Mouse (Mus musculus): ENCODE data around the gene Xrra1. TPM values are rescaled to one million over a fixed set of nuclear protein-coding genes. Genes with fewer than 3 reads are reported as not detected.

The Xrra1 gene
- total and polyA plus RNA-seq, 2 experiments from 2014 or later: 2.1 to 2.4 TPM

DNA sequence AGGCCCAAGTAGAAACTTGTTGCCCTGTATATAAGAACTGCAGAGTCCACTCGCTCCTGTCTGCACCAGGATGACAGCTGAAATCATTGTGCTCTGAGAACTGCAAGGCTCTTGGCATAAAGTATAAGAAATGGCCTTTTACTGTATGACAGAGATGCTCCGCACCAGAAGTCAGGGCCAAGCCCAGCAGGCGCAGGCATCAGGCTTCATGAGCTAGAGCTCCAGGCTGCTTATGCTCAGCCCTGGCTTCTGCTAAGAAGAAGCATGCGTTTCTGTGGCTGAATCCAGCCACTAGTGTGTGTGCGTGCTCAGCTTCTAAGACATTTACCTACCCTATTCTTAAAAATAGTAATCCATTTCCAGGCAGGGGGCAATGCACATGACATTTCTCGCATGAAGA is 35.6 kb downstream of the Xrra1 start:
- Histone ChIP-seq H3K27ac (ENCODE audit: low read depth, low read length) (no peak overlapping the region), H3K4me1 (ENCODE audit: insufficient read depth, low read length) (peaks cover 8% of the 10 kb centered on the region; the same call in 1 of the 2 replicates), H3K4me3 (ENCODE audit: low read depth, low read length) (no peak overlapping the region), H3K4me2 (ENCODE audit: low read depth, low read length, poor library complexity, severe bottlenecking) (no peak overlapping the region), H3K9me3 (ENCODE audit: low read length) (no peaks in the 10 kb centered on the region), H3K27me3 (ENCODE audit: insufficient read depth, low read length) (no peaks in the 10 kb centered on the region), H3K9ac (replicated peaks; ENCODE audit: low read length, poor library complexity, severe bottlenecking) (0 out of 2 replicates have a peak overlapping the region, but pooled peaks have one; percentile 4), H3K36me3 (ENCODE audit: insufficient read depth, low read length) (no peaks in the 10 kb centered on the region)
- 57% methylated on average over 6 of the region's 6 CpGs for WGBS
- ATAC-seq (ENCODE audit: low FRiP score) (no peak), DNase-seq (ENCODE audit: low spot score) (peak; percentile 45)
- no peak for TF ChIP-seq CTCF (IDR thresholded peaks at IDR 0.05)

GRCm38 (mm10) chr7:99896905-99897304 is 38.0 kb downstream of the Xrra1 start:
- ATAC-seq (ENCODE audit: low FRiP score) (0 out of 2 replicates have a peak, but pooled peaks have one; percentile 14), DNase-seq (ENCODE audit: low spot score) (no peak)
- Histone ChIP-seq H3K4me2 (ENCODE audit: low read depth, low read length, poor library complexity, severe bottlenecking) (no peak overlapping the region), H3K36me3 (ENCODE audit: insufficient read depth, low read length) (no peaks in the 10 kb centered on the region), H3K4me1 (ENCODE audit: insufficient read depth, low read length) (peaks cover 8% of the 10 kb centered on the region; the same call in 1 of the 2 replicates), H3K9me3 (ENCODE audit: low read length) (no peaks in the 10 kb centered on the region), H3K9ac (replicated peaks; ENCODE audit: low read length, poor library complexity, severe bottlenecking) (no peak overlapping the region), H3K27me3 (ENCODE audit: insufficient read depth, low read length) (no peaks in the 10 kb centered on the region), H3K27ac (ENCODE audit: low read depth, low read length) (no peak overlapping the region), H3K4me3 (ENCODE audit: low read depth, low read length) (no peak overlapping the region)
- no peak for TF ChIP-seq CTCF (IDR thresholded peaks at IDR 0.05)
- 79% methylated on average over 4 of the region's 4 CpGs for WGBS

DNA sequence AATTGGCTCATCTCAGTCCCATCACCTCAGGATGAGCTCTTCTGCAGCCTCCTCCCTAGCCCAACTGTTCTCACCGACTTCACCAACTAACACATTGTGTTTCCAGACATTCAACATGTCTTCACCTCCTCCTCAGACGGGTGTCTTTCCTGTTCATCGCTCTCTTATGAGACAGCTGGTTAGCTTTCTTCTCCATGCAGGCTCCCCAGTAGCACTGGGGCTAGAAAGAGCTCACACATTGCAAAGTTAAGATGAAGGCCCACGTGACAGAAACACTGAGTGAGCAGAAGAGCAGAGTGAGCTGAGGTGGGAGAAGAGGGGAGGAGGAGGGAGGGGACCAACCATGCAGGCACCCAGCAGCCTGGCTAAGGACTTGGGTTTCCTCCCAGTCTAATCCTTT is 43.3 kb downstream of the Xrra1 start:
- ATAC-seq (ENCODE audit: low FRiP score): no peak
- no peaks in the 10 kb centered on the region for H3K4me1 ChIP-seq (ENCODE audit: insufficient read depth, low read length)
- WGBS: 70% methylated on average over 4 of the region's 4 CpGs
- H3K9me3 ChIP-seq (ENCODE audit: low read length): no peaks in the 10 kb centered on the region
- no peak for TF ChIP-seq CTCF (IDR thresholded peaks at IDR 0.05)
- no peak overlapping the region for H3K4me2 ChIP-seq (ENCODE audit: low read depth, low read length, poor library complexity, severe bottlenecking)
- H3K27ac ChIP-seq (ENCODE audit: low read depth, low read length): no peak overlapping the region
- no peak overlapping the region for H3K9ac ChIP-seq (replicated peaks; ENCODE audit: low read length, poor library complexity, severe bottlenecking)
- DNase-seq (ENCODE audit: low spot score): no peak
- H3K36me3 ChIP-seq (ENCODE audit: insufficient read depth, low read length): no peaks in the 10 kb centered on the region
- H3K27me3 ChIP-seq (ENCODE audit: insufficient read depth, low read length): no peaks in the 10 kb centered on the region
- H3K4me3 ChIP-seq (ENCODE audit: low read depth, low read length): no peak overlapping the region

GRCm38 (mm10) chr7:99902918-99903665 is 44.2 kb downstream of the Xrra1 start:
- Histone ChIP-seq H3K4me3 (ENCODE audit: low read depth, low read length) (no peak overlapping the region), H3K9me3 (ENCODE audit: low read length) (no peaks in the 10 kb centered on the region), H3K27me3 (ENCODE audit: insufficient read depth, low read length) (no peaks in the 10 kb centered on the region), H3K4me1 (ENCODE audit: insufficient read depth, low read length) (no peaks in the 10 kb centered on the region), H3K27ac (ENCODE audit: low read depth, low read length) (no peak overlapping the region), H3K36me3 (ENCODE audit: insufficient read depth, low read length) (no peaks in the 10 kb centered on the region), H3K9ac (replicated peaks; ENCODE audit: low read length, poor library complexity, severe bottlenecking) (no peak overlapping the region), H3K4me2 (ENCODE audit: low read depth, low read length, poor library complexity, severe bottlenecking) (no peak overlapping the region)
- ATAC-seq (ENCODE audit: low FRiP score) (no peak), DNase-seq (ENCODE audit: low spot score) (no peak)
- TF ChIP-seq CTCF (IDR thresholded peaks at IDR 0.05): no peak
- 64% methylated on average over 11 of the region's 11 CpGs for WGBS

DNA sequence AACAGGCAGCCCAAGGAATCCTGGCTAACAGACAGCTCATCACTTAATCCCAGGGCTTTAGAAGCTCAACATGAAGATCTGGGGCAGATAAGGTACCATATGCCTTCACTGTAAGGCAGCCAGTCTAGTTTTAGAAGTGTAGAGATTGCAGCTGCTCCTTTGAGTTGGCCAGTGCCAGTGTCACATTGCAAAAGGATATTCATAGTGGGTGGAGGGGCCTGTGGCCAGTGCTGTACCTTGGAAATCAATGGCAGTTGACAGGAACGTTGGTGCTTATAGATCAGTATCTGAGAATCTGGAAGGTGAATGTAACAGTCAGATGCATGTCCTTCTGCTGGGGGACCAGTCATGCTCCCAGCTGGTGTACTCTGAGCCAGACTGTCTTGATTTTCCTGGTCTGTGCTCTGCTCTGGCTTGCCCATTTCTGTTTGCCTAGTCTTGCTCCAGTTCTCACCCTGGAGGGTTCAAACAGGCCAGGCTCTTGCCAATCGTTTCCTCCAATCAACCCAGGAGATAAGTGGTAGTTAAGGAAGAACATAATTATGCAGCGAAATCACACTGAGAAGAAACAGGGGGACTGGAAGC is 45.6 kb downstream of the Xrra1 start:
- no peak for TF ChIP-seq CTCF (IDR thresholded peaks at IDR 0.05)
- 65% methylated on average over 3 of the region's 3 CpGs for WGBS

GRCm38 (mm10) chr7:99906346-99906745 is 47.4 kb downstream of the Xrra1 start:
- 87% methylated on average over 3 of the region's 3 CpGs for WGBS
- H3K27me3 ChIP-seq (ENCODE audit: insufficient read depth, low read length): no peaks in the 10 kb centered on the region
- H3K9ac ChIP-seq (replicated peaks; ENCODE audit: low read length, poor library complexity, severe bottlenecking): no peak overlapping the region
- ATAC-seq (ENCODE audit: low FRiP score): no peak
- no peak overlapping the region for H3K4me2 ChIP-seq (ENCODE audit: low read depth, low read length, poor library complexity, severe bottlenecking)
- H3K4me1 ChIP-seq (ENCODE audit: insufficient read depth, low read length): no peaks in the 10 kb centered on the region
- H3K36me3 ChIP-seq (ENCODE audit: insufficient read depth, low read length): no peaks in the 10 kb centered on the region
- DNase-seq (ENCODE audit: low spot score): no peak
- no peak overlapping the region for H3K4me3 ChIP-seq (ENCODE audit: low read depth, low read length)
- no peaks in the 10 kb centered on the region for H3K9me3 ChIP-seq (ENCODE audit: low read length)
- no peak overlapping the region for H3K27ac ChIP-seq (ENCODE audit: low read depth, low read length)
- no peak for TF ChIP-seq CTCF (IDR thresholded peaks at IDR 0.05)

More for the DNA sequence above, 45.6 kb downstream of the Xrra1 start:
- no peaks in the 10 kb centered on the region for H3K9me3 ChIP-seq (ENCODE audit: low read length)
- DNase-seq (ENCODE audit: low spot score) (no peak), ATAC-seq (ENCODE audit: low FRiP score) (no peak)
- no peak overlapping the region for H3K4me2 ChIP-seq (ENCODE audit: low read depth, low read length, poor library complexity, severe bottlenecking)
- no peak overlapping the region for H3K27ac ChIP-seq (ENCODE audit: low read depth, low read length)
- no peaks in the 10 kb centered on the region for H3K4me1 ChIP-seq (ENCODE audit: insufficient read depth, low read length)
- H3K27me3 ChIP-seq (ENCODE audit: insufficient read depth, low read length): no peaks in the 10 kb centered on the region
- H3K4me3 ChIP-seq (ENCODE audit: low read depth, low read length): no peak overlapping the region
- H3K9ac ChIP-seq (replicated peaks; ENCODE audit: low read length, poor library complexity, severe bottlenecking): no peak overlapping the region
- H3K36me3 ChIP-seq (ENCODE audit: insufficient read depth, low read length): no peaks in the 10 kb centered on the region
